Mouse (Mus musculus): Measurements from ENCODE around the gene Zfp398.
"Not testable (repeated sequence)": the region's sequence is repeated elsewhere in the genome, so short reads cannot be mapped to it uniquely, and the experiment has no call there.

The Zfp398 gene

GRCm38 (mm10) chr6:47828950-47829349 lies 6.5 kb upstream of the Zfp398 start:
- DNase-seq, result no peak

GRCm38 (mm10) chr6:47830104-47831078 lies 5.1 kb upstream of the Zfp398 start, which contains the start of gene Zfp786:
TSS of gene Zfp786 (minus strand) at chr6:47830867.
- DNase-seq, result peak; percentile 93

- DNase-seq, result no peak
Measured at GRCm38 (mm10) chr6:47832220-47832619, 3.2 kb upstream of the Zfp398 start.

DNA sequence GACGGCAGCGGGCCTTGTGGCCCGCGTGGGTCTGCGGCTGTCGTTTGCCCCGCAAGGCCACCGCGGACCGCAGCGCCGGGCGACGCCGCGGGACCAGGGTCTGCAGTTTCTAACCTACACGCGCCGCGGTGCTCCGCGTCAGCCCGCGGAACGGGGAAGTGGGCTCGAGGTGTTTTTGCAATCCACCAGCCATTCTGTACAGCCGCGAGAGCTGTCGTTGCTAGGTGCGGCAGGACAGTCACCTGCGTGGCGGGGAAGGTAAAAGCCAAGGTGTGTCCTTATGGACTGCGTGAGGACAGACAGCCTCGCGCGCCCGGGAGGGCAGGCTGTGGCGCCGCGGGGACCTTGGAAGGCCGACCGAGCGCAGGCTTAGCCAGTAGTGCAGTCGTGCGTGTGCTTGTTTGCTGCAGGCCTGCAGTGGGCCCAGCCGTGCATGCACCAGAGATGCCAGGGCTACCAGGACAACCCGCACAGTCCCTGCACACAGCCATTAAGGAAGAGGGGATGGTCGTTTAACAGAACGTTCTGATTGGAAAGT lies 592 bp downstream of the Zfp398 start:
- peak; percentile 28 for DNase-seq

DNA sequence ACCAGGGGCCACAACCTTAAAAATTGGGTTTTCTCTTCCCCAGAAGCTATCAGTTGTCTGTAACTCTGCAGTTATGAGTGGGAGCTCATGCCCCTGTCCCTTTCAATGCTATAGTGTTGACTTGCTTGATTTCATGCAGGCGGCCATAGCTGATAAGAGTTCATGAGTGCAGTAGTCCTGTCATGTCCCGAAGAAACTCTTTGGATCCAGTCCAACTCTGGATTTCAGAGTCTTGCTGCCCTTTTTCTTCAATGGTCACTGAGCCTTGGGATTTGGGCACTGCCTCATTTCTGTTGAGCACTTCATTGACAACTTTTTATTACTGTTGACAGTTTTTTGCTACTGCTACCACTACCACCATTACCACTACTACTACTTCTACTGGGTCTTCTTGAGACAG lies 2.2 kb downstream of the Zfp398 start:
- no peak for DNase-seq

- DNase-seq, result no peak
Measured at GRCm38 (mm10) chr6:47841077-47841476, 5.6 kb downstream of the Zfp398 start.

DNA sequence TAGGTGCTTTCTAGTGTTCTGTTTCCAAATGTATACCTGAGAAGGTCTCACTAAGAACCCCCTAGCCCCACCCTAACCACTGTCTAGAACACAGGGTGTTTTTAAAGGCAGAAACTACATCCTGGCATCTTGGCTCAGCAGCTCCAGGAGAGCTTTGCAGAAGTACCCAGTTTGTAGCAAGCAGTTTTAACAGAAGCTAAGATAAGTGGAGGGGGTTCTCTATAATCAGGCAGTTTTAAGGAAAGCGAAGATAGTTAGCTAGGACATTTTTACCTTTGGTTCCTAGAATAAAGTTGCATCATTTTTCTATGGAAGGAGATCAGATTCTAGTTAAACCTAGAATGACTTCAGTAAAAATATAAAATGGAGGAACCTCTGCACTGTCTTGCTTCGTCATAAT lies 6.4 kb downstream of the Zfp398 start:
- DNase-seq, result no peak

- no peak for DNase-seq
Measured at GRCm38 (mm10) chr6:47842337-47842736, 6.9 kb downstream of the Zfp398 start.

DNA sequence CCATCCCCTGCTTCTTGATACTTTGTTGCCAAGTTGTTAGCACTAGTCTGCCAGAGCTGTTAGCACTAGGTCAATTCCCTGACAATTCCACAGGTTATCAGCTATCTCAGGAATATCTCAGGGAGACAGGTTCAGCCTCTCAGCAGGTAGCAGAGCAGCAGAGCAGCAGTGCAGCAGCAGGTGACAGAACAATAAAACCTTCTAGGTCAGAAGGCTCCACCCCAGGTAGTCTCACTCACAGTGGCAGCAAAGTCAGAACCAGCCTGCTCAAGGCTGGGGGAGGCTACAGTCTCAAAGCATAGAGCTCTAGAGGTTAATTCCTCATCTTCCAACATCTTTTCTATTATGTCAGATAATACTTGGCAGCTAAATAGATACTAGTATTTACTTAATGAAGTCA lies 10.3 kb downstream of the Zfp398 start:
- DNase-seq, result no peak

DNA sequence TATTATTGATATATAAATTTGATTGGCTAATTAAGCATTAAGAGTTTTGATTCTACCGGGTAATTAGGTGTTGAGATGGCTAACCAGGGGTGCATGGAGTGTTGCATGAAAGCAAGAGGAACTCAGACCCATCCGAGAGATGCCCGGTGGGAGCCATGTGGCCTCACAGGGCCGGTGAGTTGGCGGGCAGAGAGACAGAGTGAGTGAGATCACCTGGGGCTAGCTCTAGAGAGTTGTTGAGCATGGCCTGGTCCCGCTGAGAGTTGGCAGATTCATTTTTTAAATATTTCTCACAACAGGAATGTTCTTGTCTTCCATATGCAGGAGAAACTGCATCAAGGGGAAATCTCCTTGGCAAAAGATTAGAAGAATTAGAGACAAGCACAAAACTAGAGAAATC lies 21.8 kb downstream of the Zfp398 start:
- DNase-seq, result no peak

- DNase-seq, result not testable (repeated sequence)
Measured at GRCm38 (mm10) chr6:47857729-47858128, 22.3 kb downstream of the Zfp398 start.

- DNase-seq, result no peak
Measured at GRCm38 (mm10) chr6:47872266-47872665, 36.8 kb downstream of the Zfp398 start.

GRCm38 (mm10) chr6:47877058-47877457 lies 41.6 kb downstream of the Zfp398 start, which contains the start of gene Zfp282:
TSS of gene Zfp282 (plus strand) at chr6:47877204.
- no peak for DNase-seq

GRCm38 (mm10) chr6:47877461-47878132 lies 42.1 kb downstream of the Zfp398 start:
- DNase-seq, result peak; percentile 92

DNA sequence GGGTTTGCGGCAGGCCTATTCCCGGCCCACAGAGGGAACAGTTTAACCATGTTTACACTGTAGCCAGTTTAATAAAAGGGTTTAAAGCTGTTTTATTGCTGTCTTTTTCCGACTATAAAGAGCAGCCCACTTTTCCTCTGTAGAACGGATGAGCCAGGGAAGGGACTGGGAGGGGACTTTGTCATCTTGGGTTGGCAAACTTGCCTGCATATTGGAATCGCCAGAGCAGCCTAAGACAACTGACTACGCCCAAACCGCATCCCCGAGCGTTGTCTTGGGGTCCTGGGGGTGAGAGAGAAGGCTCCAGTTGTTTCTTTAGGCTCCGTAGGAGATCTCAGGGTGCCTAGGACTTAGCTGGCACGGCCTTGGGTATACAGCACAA lies 42.7 kb downstream of the Zfp398 start:
- no peak for DNase-seq

- DNase-seq, result no peak
Measured at GRCm38 (mm10) chr6:47878593-47878992, 43.1 kb downstream of the Zfp398 start.

- DNase-seq, result no peak
Measured at GRCm38 (mm10) chr6:47879049-47879716, 43.7 kb downstream of the Zfp398 start.

DNA sequence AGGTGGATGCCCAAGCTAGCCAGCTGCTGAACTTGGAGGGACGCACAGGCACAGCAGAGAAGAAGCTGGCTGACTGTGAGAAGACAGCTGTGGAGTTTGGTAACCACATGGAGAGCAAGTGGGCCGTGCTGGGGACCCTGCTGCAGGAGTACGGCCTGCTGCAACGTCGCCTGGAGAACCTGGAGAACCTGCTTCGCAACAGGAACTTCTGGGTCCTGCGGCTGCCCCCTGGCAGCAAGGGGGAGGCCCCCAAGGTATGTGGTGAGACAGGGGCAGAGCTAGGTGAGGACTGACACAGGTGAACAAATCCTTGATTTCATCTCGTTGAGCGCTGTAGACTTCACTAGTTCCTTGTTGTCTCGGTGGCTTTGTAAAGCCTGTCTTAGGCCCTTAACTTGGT lies 44.7 kb downstream of the Zfp398 start:
- no peak for DNase-seq

GRCm38 (mm10) chr6:47888812-47889383 lies 53.4 kb downstream of the Zfp398 start:
- no peak for DNase-seq

GRCm38 (mm10) chr6:47899416-47899815 lies 64.0 kb downstream of the Zfp398 start:
- DNase-seq, result no peak

DNA sequence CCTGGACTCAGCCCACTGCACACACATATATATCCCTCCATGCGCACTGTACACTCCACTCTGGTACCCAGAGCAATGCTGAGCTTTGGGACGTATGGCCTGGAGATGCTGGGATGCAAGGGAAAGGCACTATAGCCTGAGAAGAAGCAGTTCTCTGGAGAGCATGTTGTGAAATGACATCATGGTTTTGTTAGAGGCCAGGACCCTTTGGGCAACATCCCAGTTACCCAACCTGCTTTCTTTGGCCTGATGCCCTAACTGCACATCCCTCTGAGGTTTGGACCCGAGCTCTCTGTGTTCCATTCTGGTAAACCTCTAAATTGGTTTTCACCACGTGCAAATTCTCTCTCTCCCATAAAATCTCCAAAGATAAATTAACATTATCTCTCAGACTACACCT lies 68.1 kb downstream of the Zfp398 start:
- no peak for DNase-seq

- DNase-seq, result no peak
Measured at GRCm38 (mm10) chr6:47904361-47904760, 68.9 kb downstream of the Zfp398 start.
